Mouse (Mus musculus): ENCODE results near the gene Gzme. TPM values are rescaled to one million over a fixed set of nuclear protein-coding genes. Genes with fewer than 3 reads are reported as not detected.
A peak's percentile ranks its signal among the peaks of the same experiment; 100 is the strongest.
"Not testable (repeated sequence)": the region's sequence is repeated elsewhere in the genome, so short reads cannot be mapped to it uniquely, and the experiment has no call there.

The Gzme gene
- not detected in 2 replicates for total RNA-seq (2015)
- not detected in 2 replicates for total RNA-seq (2017)

DNA sequence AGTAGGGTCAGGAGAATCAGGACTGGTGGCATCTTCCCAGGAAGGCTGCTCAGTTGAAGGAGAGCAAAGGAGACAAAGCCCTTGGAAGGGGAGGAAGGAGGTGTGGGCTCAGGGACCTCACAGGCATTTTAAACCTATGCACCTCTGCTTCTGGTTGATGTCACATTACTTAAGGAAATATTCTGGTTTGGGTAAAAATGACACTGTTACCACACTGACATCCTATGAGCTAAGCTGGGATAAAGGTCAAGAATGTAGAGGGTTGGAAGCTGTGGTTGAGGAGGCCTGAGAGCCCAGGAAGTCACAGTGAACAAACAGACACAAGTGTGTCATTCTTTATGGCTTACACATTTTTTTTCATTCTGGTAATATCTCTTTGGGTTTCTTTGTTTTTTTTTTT is at the start of gene Gzme:
Gzme (minus strand) TSS at position 101 of the 400 bp plus-strand sequence.
- ATAC-seq (ENCODE audit: poor library complexity, severe bottlenecking): no peak

DNA sequence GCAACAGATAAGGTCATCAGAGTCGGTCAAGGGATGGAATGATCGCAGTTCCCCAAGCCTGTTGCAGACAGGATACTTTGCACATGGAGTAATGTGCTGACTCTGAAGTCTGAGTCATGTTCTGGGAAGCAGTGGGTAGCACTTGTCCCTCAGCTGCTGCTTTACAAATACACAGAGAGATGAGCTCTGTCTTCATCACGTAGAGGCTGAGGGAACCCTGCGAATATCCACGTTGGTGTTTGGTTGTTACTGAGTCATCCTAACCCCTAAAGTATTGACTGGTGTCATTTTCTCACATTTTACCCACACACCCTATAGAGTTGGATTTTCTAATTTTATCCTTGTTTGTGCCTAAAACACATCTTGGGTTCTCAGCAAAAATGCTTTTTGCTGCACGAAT is 47.6 kb upstream of the Gzme start:
- no peak for ATAC-seq (ENCODE audit: poor library complexity, severe bottlenecking)

DNA sequence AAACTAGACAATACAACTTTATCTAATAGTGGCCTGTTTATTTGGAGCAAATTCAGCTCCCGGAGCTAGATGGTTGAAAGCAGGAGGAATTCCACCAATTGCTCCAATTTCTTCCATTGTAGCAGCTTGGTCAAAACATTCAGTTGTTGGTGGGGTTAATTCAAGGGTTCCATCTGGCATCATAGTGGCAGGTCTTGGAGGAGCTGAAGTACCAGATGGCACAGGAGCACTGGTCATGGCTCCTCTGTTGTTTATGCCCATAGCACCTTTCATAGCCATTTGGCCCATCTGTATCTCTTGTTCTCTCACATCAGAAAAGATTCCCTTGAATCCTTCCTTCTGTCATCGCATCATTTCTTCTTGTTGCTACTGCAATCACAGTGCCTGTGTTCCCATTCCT is 41.7 kb upstream of the Gzme start:
- no peak for ATAC-seq (ENCODE audit: poor library complexity, severe bottlenecking)

DNA sequence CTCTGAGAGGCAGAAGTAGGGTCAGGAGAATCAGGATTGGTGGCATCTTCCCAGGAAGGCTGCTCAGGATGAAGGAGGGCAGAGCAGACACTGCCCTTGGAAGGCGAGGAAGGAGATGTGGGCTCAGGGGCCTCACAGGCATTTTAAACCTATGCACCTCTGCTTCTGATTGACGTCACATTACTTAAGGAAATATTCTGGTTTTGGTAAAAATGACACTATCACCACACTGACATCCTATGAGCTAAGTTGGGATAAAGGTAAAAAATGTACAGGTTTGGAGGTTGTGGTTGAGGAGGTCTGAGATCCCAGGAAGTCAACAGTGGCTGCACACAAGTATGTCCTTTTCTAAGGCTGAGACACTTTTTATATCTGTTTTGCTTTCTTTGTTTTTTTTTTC is 39.1 kb upstream of the Gzme start, which contains the start of gene Gzmg:
Gzmg (minus strand) TSS at position 101 of the 400 bp plus-strand sequence.
- not testable (repeated sequence) for ATAC-seq (ENCODE audit: poor library complexity, severe bottlenecking)

DNA sequence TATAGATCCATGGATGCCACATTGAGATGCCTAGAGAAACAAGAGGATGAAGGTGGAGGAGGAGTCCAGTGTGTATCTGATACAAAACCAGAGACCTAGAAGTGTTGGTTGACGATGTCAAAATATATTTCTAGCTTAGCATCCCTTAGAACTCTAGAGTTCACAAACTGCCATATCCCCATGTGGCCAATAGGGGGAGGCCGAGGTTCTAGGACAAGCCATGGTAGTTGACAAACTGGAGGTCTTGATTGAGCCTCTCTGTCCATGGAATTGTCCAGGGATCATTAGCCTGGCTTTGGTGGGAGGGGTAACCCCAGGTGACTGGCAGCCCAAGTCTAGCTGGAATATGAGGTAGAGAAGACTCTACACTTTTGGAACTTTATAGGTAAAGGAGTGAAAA is 34.9 kb upstream of the Gzme start:
- ATAC-seq (ENCODE audit: poor library complexity, severe bottlenecking): no peak

DNA sequence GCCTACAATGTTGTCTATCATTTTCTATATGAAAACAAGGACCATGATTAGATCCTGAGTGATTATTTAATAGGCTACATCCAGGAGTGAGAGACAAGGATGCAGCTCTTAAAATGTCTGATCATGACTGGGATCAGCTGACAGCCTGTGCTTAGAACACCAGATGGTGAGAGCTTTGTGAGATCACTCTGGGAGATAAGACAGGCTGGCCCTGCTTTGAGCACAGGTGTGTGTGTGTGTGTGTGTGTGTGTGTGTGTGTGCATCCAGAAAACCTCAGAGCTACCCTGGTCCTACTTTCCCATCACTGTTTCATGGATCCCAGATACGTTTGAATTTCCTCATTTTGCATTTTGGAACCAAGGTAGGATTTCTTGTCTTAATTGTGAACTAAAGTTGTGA is 13.2 kb upstream of the Gzme start:
- ATAC-seq (ENCODE audit: poor library complexity, severe bottlenecking): not testable (repeated sequence)

DNA sequence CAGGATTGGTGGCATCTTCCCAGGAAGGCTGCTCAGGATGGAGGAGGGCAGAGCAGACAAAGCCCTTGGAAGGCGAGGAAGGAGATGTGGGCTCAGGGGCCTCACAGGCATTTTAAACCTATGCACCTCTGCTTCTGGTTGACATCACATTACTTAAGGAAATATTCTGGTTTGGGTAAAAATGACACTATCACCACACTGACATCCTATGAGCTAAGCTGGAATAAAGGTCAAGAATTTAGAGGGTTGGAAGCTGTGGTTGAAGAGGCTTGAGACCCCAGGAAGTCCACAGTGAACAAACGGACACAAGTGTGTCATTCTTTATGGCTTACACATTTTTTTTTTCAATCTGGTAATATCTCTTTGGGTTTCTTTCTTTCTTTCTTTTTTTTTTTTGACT is 12.1 kb upstream of the Gzme start, which contains the start of gene Gzmd:
Gzmd (minus strand) TSS at position 101 of the 400 bp plus-strand sequence.
- not testable (repeated sequence) for ATAC-seq (ENCODE audit: poor library complexity, severe bottlenecking)

DNA sequence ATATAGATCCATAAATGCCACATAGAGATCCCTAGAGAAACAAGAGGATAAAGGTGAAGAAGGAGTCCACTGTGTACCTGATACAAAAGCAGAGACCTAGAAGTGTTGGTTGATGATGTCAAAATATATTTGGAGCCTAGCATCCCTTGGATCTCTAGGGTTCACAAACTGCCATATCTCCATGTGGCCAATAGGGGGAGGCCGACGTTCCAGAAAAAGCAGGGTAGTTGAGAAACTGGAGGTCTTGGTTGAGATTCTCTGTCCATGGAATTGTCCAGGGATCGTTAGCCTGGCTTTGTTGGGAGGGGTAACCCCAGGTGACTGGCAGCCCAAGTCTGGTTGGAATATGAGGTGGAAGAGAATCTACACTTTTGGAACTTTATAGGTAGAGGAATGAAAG is 7.9 kb upstream of the Gzme start:
- no peak for ATAC-seq (ENCODE audit: poor library complexity, severe bottlenecking)

DNA sequence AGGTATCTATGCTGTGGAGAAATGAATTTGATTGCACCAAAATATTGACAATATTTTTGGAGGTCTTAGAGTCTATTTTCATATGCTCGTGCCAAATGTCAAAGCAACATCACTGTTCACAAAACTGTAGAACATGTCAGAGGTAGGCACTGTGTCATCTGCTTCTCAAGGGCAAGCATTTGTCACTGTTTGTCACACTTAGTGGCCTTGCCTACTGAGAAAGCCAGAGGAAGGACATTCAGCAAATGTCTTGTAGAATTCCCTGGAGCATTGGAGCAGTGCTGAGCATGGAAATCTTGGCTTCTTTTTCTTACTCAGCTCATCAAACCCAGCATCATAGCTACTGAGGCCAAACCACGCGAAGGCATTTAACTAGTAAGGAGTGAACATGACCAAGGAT is 3.1 kb upstream of the Gzme start:
- no peak for ATAC-seq (ENCODE audit: poor library complexity, severe bottlenecking)

DNA sequence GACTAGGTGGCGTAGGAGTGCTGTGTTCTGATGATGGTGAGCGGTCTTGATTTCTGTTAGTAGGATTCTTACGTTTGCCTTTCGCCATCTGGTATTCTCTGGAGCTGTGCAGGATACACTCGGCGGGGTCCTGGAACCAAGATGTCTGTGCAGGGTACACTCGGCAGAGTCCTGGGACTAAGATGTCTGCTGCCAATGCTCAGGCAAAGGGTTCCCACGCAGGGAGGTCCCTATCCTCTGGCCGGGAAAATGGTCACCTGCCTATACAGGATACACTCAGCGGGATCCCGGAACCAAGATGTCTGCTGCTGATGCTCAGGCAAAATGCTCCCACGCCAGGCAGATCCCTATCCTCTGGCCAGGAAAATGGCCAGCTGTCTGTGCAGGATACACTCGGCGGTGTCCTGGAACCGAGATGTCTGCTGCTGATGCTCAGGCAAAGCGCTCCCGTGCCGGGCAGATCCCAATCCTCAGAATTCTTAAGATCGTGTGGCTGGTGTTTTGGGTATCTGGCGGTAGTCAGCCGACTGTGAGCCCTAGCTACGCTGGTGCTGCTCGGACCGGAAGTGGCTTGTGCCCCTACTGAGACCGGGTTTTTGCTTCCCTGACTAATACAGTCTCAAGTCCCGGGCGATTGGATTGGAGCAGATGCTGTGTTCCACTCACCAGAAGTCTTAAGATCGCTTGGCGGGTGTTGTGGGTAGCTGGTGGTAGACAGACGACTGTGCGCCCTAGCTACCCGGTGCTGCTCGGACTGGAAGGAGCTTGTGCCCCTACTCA is 4.7 kb downstream of the Gzme start:
- not testable (repeated sequence) for ATAC-seq (ENCODE audit: poor library complexity, severe bottlenecking)

DNA sequence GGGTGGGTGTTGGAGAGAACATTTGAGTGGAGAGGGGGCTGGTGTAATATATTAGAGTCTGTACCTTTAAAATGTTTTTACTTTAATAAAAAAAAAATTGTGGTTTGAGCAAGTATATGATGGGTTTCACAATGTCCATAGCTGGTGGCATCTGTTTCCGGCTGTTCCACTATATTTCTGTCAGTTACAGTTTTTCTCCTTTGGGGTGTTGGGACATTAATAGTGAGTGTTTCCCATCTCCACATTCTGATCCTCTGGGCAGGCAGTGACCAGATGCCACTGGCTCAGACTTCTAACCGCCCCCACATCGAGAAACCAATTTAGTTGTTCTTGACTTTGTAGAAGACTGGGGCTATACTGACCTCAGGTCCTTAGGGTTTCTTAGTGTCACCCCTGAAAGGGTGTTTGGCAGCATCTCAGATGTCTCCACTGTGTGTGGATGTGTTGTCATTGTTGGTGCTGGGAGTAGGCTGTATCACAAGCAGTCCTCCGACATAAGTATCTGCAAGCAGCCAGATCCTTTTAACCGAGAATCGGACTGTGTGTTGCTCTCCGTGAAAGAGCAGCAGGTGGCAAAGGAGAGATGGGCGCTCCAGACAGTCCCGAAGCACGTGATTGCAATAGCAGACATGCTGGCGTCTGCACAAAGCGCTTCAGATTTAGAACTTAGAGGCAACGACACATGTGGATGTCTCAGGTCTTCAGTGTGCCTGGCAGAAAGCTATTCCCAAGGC is 14.8 kb downstream of the Gzme start:
- peak; percentile 43 for ATAC-seq (ENCODE audit: poor library complexity, severe bottlenecking)

DNA sequence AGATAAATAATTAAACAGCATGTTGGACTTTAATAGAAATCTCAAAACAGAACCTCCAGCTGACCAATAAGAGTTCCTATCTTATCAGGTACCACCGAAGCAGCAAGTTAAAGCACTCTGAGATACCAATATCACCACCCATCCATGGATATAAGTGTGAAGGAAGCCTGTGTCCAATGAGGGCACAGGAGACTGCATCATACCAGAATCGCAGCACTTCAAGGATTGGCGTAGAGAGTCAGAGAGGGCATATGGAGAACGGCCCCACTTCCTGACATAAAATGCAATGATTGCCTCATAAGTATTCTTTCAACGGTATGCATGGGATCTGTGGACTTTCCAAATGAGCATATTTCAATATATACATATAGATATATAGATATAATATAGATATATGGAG is 15.4 kb downstream of the Gzme start:
- ATAC-seq (ENCODE audit: poor library complexity, severe bottlenecking): no peak

DNA sequence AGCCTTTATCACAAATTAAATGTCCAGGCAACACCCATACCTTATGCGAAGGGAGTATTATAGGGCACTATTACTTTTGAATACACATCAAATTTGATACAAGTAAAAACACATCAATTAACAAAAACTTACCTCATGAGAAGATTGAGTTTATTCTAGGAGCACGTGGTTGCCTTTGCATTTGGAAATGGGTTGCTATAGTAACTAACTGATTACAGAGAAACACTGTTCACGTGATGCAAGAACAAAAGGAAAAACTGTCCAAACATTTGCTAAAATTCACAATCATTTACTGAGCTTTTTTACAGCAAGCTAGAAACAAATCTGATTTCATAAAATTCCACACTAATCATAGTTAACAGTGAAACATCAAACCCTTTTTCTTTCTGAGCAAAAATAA is 17.0 kb downstream of the Gzme start:
- no peak for ATAC-seq (ENCODE audit: poor library complexity, severe bottlenecking)

DNA sequence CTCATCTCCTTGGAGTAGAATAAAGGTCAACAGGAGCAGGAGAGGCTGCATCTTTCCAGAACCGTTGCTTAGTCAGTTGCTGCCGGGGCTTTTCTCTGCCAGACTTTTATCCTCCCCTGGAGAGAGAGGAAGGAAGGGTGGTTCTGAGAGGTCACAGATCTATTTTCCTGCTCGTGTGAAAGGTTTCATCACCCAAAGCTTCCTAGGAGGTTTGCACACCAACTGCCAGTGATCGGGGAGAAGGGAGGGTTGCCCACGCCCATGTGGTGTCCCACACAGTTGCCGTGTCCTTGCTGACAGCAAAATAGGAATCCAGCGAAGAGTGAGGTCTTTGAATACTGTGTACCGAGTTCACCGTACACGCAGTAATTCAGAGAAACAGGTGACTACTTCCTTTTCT is 18.0 kb downstream of the Gzme start, which contains the start of gene Ctsg:
Ctsg (minus strand) TSS at position 189 of the 400 bp plus-strand sequence.
- ATAC-seq (ENCODE audit: poor library complexity, severe bottlenecking): peak; percentile 30

DNA sequence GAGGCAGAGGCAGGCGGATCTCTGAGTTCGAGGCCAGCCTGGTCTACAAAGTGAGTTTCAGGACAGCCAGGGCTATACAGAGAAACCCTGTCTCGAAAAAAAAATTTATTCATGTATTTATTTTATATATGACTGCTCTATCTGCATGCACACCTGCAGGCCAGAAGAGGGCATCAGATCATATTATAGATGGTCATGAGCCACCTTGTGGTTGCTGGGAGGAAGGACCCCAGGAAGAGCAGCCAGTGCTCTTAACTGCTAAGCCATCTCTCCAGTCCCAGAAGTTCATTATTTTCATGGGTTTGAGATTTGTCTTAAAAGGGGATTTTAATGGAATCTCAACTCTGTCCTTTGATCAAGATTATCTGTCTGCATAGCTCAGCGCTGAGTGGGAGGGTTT is 21.5 kb downstream of the Gzme start:
- peak; percentile 61 for ATAC-seq (ENCODE audit: poor library complexity, severe bottlenecking)

DNA sequence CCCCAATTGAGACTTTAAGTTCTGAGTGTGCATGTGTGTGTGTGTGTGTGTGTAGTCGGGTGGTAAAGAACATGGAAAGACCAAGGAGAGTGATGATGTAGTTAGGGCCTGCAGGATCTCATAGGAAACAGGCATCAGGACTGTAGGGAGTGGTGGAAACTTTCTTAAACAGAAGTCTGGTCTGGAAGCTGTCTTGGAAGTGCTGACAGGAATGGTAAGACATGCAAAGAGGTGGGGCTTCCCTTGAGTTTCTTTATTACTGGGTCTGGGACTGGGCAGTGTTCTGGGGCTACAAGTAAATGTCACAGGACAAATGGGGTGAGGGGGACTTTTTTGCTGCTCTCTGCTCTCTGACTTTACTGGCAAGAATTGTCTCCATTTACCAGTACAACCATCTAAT is 22.8 kb downstream of the Gzme start:
- ATAC-seq (ENCODE audit: poor library complexity, severe bottlenecking): no peak

DNA sequence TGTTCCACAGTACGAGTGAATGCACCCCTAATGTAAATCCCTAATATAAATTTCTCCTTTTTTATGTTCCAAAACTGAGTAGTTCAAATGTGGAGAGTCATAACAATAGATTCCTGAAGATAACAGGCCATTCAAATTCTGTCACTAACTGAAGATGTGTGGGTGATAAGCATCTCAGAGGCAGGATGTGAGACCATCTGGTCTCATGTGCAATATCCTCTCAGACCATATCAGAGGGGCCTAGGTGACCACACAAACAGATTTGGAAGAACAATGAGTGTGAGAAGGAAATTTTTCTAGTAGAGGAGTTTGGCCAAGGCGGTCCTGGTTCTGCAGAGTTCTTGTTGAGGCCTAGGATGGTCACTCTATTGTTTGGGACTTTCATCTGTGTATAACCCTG is 27.1 kb downstream of the Gzme start:
- 0 out of 2 replicates have a peak, but pooled peaks have one; percentile 21 for ATAC-seq (ENCODE audit: poor library complexity, severe bottlenecking)

DNA sequence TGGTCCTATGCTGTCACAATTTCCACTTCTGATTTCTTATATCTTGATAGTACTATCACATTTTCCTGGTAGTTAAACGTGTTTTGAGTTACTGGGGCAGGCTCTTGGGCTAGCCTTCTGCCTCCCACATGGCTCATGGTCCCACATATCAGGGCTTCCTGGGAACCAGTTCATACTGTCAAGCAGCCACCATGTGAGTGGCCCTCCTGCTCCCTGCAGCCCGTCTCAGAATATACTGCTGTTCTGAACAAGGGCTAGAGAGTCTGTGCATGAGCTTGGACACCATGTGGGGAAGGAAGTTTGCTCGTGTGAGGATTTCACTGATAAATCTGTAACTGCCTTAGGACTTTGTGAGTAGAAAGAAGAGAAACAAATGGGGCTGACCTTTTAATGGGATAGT is 33.7 kb downstream of the Gzme start:
- no peak for ATAC-seq (ENCODE audit: poor library complexity, severe bottlenecking)

DNA sequence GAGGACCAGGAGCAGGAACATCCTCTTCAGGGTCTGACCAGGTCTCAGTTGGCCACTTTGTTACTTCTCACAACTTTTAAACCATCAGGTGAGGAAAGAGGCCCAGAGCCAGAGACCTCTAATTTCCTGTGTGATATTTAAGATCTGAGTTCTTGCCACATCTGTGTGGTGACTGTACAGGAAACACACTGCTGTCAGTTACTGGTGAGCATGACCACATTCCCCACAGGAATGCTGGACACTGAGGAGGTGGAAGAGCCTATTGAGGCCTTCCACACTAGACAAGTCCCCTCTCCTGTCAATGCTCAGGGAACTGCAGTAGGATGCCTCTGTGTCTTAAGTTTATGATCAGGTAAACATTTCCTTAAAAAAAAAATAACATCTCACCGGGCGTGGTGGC is 35.3 kb downstream of the Gzme start, which contains the start of gene Mcpt8:
Mcpt8 (minus strand) TSS at position 107 of the 400 bp plus-strand sequence.
- ATAC-seq (ENCODE audit: poor library complexity, severe bottlenecking): peak; percentile 35

DNA sequence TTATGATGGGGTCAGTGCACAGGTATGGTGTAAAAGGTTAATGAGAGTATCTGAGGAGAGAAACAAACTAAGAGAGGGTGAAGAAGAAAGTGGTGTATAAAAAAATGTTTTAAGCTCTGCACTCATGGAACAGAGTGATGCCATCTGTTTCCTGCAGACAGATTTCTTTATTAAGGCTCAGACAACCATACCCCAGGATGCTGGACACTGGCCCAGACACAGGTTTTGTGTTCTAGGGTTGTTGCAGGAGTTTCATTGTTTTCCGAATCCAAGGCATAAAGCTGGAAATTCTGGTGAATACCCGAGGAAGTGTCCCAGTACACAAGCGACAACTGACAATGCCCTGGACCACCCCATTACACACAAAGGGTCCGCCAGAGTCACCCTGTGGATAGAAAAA is 38.4 kb downstream of the Gzme start:
- ATAC-seq (ENCODE audit: poor library complexity, severe bottlenecking): no peak

All from megakaryocyte, adult 5-6 weeks (primary cell).